Mouse (Mus musculus) neural tube, embryonic 13.5 days (tissue): ENCODE data around the gene Tigit. TPM values are rescaled to one million over a fixed set of nuclear protein-coding genes. Genes with fewer than 3 reads are reported as not detected.

Source experiments
- ATAC-seq: fragments of 200-750 bp; cut with Nextera tagmentation; 2 replicates; pipeline ENCODE4 v1.8.0; 2017; ENCODE audit warnings: low read depth, mild to moderate bottlenecking, moderate TSS enrichment, moderate library complexity
- H3K27ac ChIP-seq: fragments of 300-500 bp; sonication (generic); replicated peaks from 2 replicates; pipeline ENCODE4 v1.5.1; 2015; ENCODE audit warnings: moderate library complexity, mild to moderate bottlenecking, inconsistent platforms
- H3K27me3 ChIP-seq: fragments of 300-500 bp; sonication (generic); 2 replicates; pipeline ENCODE4 v1.6.1; 2015; ENCODE audit warnings: mild to moderate bottlenecking, inconsistent platforms
- H3K36me3 ChIP-seq: fragments of 300-500 bp; sonication (generic); 2 replicates; pipeline ENCODE4 v1.6.1; 2015; ENCODE audit warnings: mild to moderate bottlenecking, inconsistent platforms
- H3K4me1 ChIP-seq: fragments of 300-500 bp; sonication (generic); replicated peaks from 2 replicates; pipeline ENCODE4 v1.6.1; 2015; ENCODE audit warnings: inconsistent platforms
- H3K4me2 ChIP-seq: fragments of 300-500 bp; sonication (generic); 2 replicates; pipeline ENCODE4 v1.6.1; 2015; ENCODE audit warnings: inconsistent platforms, mild to moderate bottlenecking, moderate library complexity
- H3K4me3 ChIP-seq: fragments of 300-500 bp; sonication (generic); 2 replicates; pipeline ENCODE4 v1.5.1; 2015; ENCODE audit warnings: mild to moderate bottlenecking, inconsistent platforms
- H3K9ac ChIP-seq: fragments of 300-500 bp; sonication (generic); 2 replicates; pipeline ENCODE4 v1.6.1; 2015; ENCODE audit warnings: moderate library complexity, mild to moderate bottlenecking, inconsistent platforms
- H3K9me3 ChIP-seq: fragments of 300-500 bp; sonication (generic); 2 replicates; pipeline ENCODE4 v1.6.1; 2016; ENCODE audit warnings: inconsistent platforms
- WGBS: fragments of 180-500 bp; shearing (Covaris S2); methylation state at CpG from one replicate; pipeline ENCODE4 v1.1.7; 2015; 5-methylcytosine and 5-hydroxymethylcytosine counted together
- microRNA counts: library from miRNA; unstranded; fragments of <30 nt; microRNA quantifications from one replicate; lab custom pipeline; 2016
- microRNA-seq: library from miRNA; unstranded; fragments of <30 nt; microRNA quantifications from one replicate; pipeline ENCODE4, GENCODE M21; 2016
- polyA plus RNA-seq: library from polyadenylated mRNA; unstranded; fragments of >200 nt; fragmentation: Nextera tagmentation; extraction: Ambion mirVana; gene quantifications from 2 replicates; pipeline ENCODE4 v1.2.1, GENCODE M21; 2015

The Tigit gene
- polyA plus RNA-seq, 1 experiment from 2014 or later: not detected

DNA sequence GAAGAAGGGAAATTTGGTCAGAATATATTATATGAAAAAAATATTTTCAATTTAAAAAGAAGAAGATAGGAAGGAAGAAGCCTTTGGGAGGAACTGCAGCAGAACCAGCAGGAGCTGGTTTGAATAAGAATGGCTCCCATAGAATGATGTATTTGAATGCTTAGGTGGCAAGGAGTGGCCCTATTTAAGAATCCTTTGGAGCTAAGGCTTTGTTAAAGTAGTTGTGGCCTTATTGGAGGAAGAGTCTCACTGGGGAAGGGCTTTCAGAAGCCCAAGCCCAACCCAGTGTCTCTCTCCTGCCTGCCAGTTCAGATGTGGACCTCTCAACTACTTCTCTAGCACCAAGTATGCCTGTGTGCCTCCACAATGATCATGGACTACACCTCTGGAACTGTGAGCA, 56.9 kb downstream of the Tigit start:
- Histone ChIP-seq H3K9me3 (0 out of 2 replicates have a peak, but pooled peaks cover 3% of the 10 kb centered on the region), H3K36me3 (peaks cover 49% of the 10 kb centered on the region), H3K4me3 (no peak overlapping the region), H3K4me1 (peaks cover 26% of the 10 kb centered on the region), H3K9ac (no peak overlapping the region), H3K27ac (no peak overlapping the region), H3K27me3 (no peaks in the 10 kb centered on the region), H3K4me2 (no peak overlapping the region)
- no peak for ATAC-seq

- Histone ChIP-seq H3K4me1 (peaks cover 26% of the 10 kb centered on the region), H3K4me3 (no peak overlapping the region), H3K36me3 (peaks cover 39% of the 10 kb centered on the region), H3K9ac (no peak overlapping the region), H3K9me3 (0 out of 2 replicates have a peak, but pooled peaks cover 3% of the 10 kb centered on the region), H3K27me3 (no peaks in the 10 kb centered on the region), H3K27ac (peak overlapping the region; percentile 72), H3K4me2 (0 out of 2 replicates have a peak overlapping the region, but pooled peaks have one; percentile 25)
- 12% methylated on average over 4 of the region's 4 CpGs for WGBS
- peak; percentile 42; the same call in 1 of the 2 replicates for ATAC-seq
Measured at GRCm38 (mm10) chr16:43604399-43605013, 59.4 kb downstream of the Tigit start.

- H3K9ac ChIP-seq: 0 out of 2 replicates have a peak overlapping the region, but pooled peaks have one; percentile 38
- H3K4me3 ChIP-seq: no peak overlapping the region
- peak overlapping the region; percentile 25; the same call in 1 of the 2 replicates for H3K4me2 ChIP-seq
- 3% methylated on average over 9 of the region's 9 CpGs for WGBS
- ATAC-seq: peak; percentile 85
- peak overlapping the region; percentile 72 for H3K27ac ChIP-seq
- peaks cover 32% of the 10 kb centered on the region for H3K36me3 ChIP-seq
- H3K27me3 ChIP-seq: no peaks in the 10 kb centered on the region
- H3K4me1 ChIP-seq: peaks cover 26% of the 10 kb centered on the region
- 0 out of 2 replicates have a peak, but pooled peaks cover 3% of the 10 kb centered on the region for H3K9me3 ChIP-seq
Measured at GRCm38 (mm10) chr16:43603591-43604141, 60.3 kb downstream of the Tigit start.

DNA sequence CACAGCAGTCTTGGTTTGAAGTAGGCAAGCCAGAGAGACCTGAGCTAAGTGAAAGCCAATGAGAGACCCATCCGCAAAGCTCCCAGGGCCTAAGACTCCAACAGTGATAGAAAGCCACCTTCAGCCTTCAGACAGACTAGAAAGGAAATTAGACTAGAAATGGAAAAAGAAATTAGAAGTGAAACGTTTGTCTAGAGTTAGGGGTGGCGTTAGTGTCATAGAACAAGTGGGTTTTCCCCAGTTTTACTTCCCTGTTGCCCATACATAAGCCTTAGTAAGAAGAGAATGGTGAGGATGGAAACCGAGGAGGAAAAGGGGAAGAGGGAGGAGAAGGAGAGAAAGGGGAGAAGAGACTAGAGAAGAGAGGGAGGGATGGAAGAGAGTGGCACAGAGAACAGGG, 61.4 kb downstream of the Tigit start:
- WGBS: 79% methylated on average over 4 of the region's 4 CpGs
- ATAC-seq: no peak
- Histone ChIP-seq H3K27me3 (no peaks in the 10 kb centered on the region), H3K27ac (no peak overlapping the region), H3K9ac (no peak overlapping the region), H3K4me2 (no peak overlapping the region), H3K4me1 (peaks cover 26% of the 10 kb centered on the region), H3K9me3 (0 out of 2 replicates have a peak, but pooled peaks cover 3% of the 10 kb centered on the region), H3K36me3 (peaks cover 21% of the 10 kb centered on the region), H3K4me3 (no peak overlapping the region)

GRCm38 (mm10) chr16:43599707-43600106, 64.2 kb downstream of the Tigit start:
- no peak overlapping the region for H3K27ac ChIP-seq

More at GRCm38 (mm10) chr16:43599707-43600106, 64.2 kb downstream of the Tigit start:
- H3K36me3 ChIP-seq: peaks cover 20% of the 10 kb centered on the region
- peaks cover 20% of the 10 kb centered on the region for H3K4me1 ChIP-seq
- H3K4me2 ChIP-seq: no peak overlapping the region
- no peak overlapping the region for H3K4me3 ChIP-seq
- no peaks in the 10 kb centered on the region for H3K27me3 ChIP-seq
- H3K9me3 ChIP-seq: no peaks in the 10 kb centered on the region
- H3K9ac ChIP-seq: no peak overlapping the region
- 78% methylated on average over 2 of the region's 2 CpGs for WGBS
- ATAC-seq: no peak

MicroRNAs within 50 kb of the gene (microRNA counts, 519-probe panel; counts per million panel counts)
- not detected for microRNA mmu-miR-568 (lab: Ali Mortazavi, UCI)

Small RNA genes within 50 kb of the gene (microRNA-seq; reads per million reads assigned to microRNA genes)
- gene Mir568: not detected

Other genes starting within 250 kb of the Tigit start
- gene Drd3, start 89.9 kb upstream of the Tigit start, polyA plus RNA-seq: not detected in 2 replicates
- 8.2 and 8.9 TPM in 2 replicates for gene Ccdc191, start 225.7 kb upstream of the Tigit start, polyA plus RNA-seq